Mouse (Mus musculus): ENCODE data around the gene Gosr2. TPM values are rescaled to one million over a fixed set of nuclear protein-coding genes. Genes with fewer than 3 reads are reported as not detected.

The Gosr2 gene
- polyA plus RNA-seq, 1 experiment from 2014 or later: 76.3 TPM

DNA sequence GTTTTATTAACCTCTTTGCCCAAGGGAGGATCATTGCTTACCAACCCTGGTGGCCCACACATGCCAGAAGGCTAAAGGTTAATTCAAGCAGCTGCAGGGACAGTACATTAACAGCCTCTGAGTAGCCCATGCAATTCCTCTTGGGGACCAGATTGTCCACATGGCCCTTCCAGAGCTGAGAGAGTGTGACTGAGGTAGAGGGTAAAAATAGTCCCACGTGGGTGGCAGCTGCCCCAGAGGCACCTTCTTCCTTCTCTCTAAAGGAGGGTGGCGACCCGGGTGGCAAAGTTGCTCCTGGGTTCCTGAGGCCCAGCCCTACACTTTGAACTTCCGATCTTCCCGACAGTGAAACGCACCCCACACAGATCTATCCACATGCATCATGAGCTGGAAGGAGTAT, 51.4 kb downstream of the Gosr2 start:
- no peaks in the 10 kb centered on the region for H3K9me3 ChIP-seq (ENCODE audit: control insufficient read depth, low read length)
- ATAC-seq (ENCODE audit: low read depth): no peak
- WGBS: 82% methylated on average over 6 of the region's 6 CpGs
- H3K36me3 ChIP-seq (ENCODE audit: control insufficient read depth, insufficient read depth, low read length): no peaks in the 10 kb centered on the region
- no peak overlapping the region for H3K4me3 ChIP-seq (ENCODE audit: low read depth, low read length)
- no peak overlapping the region for H3K4me2 ChIP-seq (ENCODE audit: low read depth, low read length)
- no peak overlapping the region for H3K27ac ChIP-seq (ENCODE audit: low read depth, low read length)
- peaks cover 38% of the 10 kb centered on the region for H3K27me3 ChIP-seq (ENCODE audit: control insufficient read depth, insufficient read depth, low read length)
- H3K4me1 ChIP-seq (ENCODE audit: control insufficient read depth, insufficient read depth, low read length): peaks cover 6% of the 10 kb centered on the region; the same call in 1 of the 2 replicates
- no peak overlapping the region for H3K9ac ChIP-seq (replicated peaks; ENCODE audit: low read depth, low read length)

DNA sequence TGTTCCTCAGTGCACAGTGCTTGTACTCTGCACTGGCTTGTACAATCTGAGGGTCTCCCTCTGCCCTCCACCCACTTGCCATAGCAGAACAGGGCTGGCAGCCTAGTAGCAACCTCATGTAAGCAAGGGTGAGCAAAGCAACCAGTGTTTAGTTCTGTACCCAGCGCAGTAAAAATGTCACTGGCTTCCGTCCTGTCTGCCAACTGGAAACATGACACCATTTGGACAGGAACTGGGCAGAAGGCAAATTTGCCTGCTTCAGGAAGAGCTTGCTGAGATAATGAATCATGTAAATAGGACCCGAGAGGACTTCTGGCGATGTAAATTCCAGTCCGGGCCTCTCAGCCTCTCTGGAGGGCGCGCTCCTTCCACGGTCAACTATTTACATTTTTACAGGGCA, 52.0 kb downstream of the Gosr2 start:
- Histone ChIP-seq H3K36me3 (ENCODE audit: control insufficient read depth, insufficient read depth, low read length) (no peaks in the 10 kb centered on the region), H3K27me3 (ENCODE audit: control insufficient read depth, insufficient read depth, low read length) (peaks cover 35% of the 10 kb centered on the region), H3K4me1 (ENCODE audit: control insufficient read depth, insufficient read depth, low read length) (peaks cover 6% of the 10 kb centered on the region; the same call in 1 of the 2 replicates), H3K4me2 (ENCODE audit: low read depth, low read length) (no peak overlapping the region), H3K9ac (replicated peaks; ENCODE audit: low read depth, low read length) (no peak overlapping the region), H3K4me3 (ENCODE audit: low read depth, low read length) (no peak overlapping the region), H3K27ac (ENCODE audit: low read depth, low read length) (no peak overlapping the region), H3K9me3 (ENCODE audit: control insufficient read depth, low read length) (no peaks in the 10 kb centered on the region)
- 59% methylated on average over 8 of the region's 8 CpGs for WGBS
- ATAC-seq (ENCODE audit: low read depth): no peak

DNA sequence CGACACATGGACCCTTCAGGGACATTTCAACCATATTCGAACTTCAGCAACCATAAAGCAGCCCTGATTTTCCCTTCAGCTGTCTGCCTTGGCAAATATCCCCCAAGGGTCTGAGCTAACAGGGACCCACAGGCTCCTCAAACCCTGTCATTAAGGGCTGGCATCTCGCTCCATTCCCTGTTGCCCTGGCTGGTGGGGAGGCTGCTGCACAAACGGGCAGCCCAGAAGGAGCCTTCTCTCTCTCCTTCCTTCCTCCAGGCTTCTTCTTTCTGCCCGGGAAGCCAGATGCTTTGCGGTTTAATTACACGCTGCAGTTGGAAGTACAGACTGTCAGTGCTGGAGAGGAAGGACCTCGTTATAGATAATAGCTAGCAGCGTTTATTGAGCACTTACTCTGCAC, 54.5 kb downstream of the Gosr2 start:
- Histone ChIP-seq H3K27me3 (ENCODE audit: control insufficient read depth, insufficient read depth, low read length) (peaks cover 13% of the 10 kb centered on the region), H3K27ac (ENCODE audit: low read depth, low read length) (no peak overlapping the region), H3K4me2 (ENCODE audit: low read depth, low read length) (no peak overlapping the region), H3K4me1 (ENCODE audit: control insufficient read depth, insufficient read depth, low read length) (no peaks in the 10 kb centered on the region), H3K9me3 (ENCODE audit: control insufficient read depth, low read length) (no peaks in the 10 kb centered on the region), H3K4me3 (ENCODE audit: low read depth, low read length) (no peak overlapping the region), H3K36me3 (ENCODE audit: control insufficient read depth, insufficient read depth, low read length) (no peaks in the 10 kb centered on the region), H3K9ac (replicated peaks; ENCODE audit: low read depth, low read length) (no peak overlapping the region)
- 64% methylated on average over 9 of the region's 9 CpGs for WGBS
- no peak for ATAC-seq (ENCODE audit: low read depth)

DNA sequence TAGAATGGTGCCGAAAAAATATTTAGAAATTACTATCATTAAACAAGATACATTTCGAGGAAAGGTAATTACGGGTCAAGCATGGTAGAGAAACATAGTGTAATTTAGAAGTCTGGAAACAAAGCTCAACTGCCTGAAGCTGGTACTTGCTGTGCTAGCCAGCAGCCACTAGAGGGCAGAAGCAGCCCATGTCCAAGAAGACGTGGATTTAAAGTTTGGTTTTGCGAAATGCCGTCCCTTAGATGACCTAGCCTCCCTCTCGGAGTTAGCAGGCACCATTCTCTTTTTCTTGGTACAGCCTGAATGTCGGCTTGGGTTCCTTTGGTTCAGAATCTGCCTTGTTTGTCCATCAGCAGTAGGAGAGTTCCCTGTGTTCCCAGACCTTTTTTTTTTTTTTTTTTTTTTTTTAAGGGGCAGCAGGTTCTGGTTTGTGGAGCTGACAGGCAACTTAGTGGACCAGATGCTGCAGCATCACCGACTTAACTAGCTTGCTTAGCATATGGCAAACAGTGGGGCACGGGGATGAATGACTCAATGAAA, 58.2 kb downstream of the Gosr2 start:
- no peak overlapping the region; the same call in 1 of the 2 replicates for H3K4me2 ChIP-seq (ENCODE audit: low read depth, low read length)
- H3K9ac ChIP-seq (replicated peaks; ENCODE audit: low read depth, low read length): no peak overlapping the region
- no peaks in the 10 kb centered on the region for H3K36me3 ChIP-seq (ENCODE audit: control insufficient read depth, insufficient read depth, low read length)
- no peaks in the 10 kb centered on the region for H3K27me3 ChIP-seq (ENCODE audit: control insufficient read depth, insufficient read depth, low read length)
- H3K9me3 ChIP-seq (ENCODE audit: control insufficient read depth, low read length): no peaks in the 10 kb centered on the region
- H3K4me3 ChIP-seq (ENCODE audit: low read depth, low read length): no peak overlapping the region
- no peak overlapping the region for H3K27ac ChIP-seq (ENCODE audit: low read depth, low read length)
- 5% methylated on average over 10 of the region's 10 CpGs for WGBS
- no peak for ATAC-seq (ENCODE audit: low read depth)
- H3K4me1 ChIP-seq (ENCODE audit: control insufficient read depth, insufficient read depth, low read length): no peaks in the 10 kb centered on the region

DNA sequence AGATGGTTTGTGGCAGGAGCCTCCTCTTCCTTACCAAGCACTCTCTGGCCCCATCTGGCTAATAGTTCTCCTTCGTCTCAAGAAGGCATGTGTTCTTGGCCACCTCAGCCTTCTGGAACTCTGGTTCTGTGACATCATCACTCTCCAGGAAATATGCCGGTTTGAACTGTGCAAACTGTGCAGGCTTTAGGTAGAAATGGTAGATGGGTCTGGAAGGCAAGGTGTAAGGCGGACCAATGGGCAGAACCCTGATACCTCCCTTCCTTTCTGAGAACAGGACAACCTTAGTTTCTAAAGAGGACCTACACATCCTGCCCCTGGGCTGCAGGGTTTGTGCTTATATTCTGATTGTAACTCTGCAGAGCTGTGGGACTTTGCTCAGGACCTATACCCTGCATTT, 58.9 kb downstream of the Gosr2 start, which contains the start of gene Lyzl6:
Gene Lyzl6, minus strand, starts transcription at position 101 of the 400 bp plus-strand sequence.
- no peak within 1 kb of the TSS; the same call in 1 of the 2 replicates for H3K4me2 ChIP-seq (ENCODE audit: low read depth, low read length)
- H3K27me3 ChIP-seq (ENCODE audit: control insufficient read depth, insufficient read depth, low read length): no peaks in the 10 kb centered on the region
- no peaks in the 10 kb centered on the region for H3K9me3 ChIP-seq (ENCODE audit: control insufficient read depth, low read length)
- WGBS: 81% methylated on average over 3 of the region's 3 CpGs
- ATAC-seq (ENCODE audit: low read depth): no peak
- H3K36me3 ChIP-seq (ENCODE audit: control insufficient read depth, insufficient read depth, low read length): no peaks in the 10 kb centered on the region
- no peak within 1 kb of the TSS for H3K4me3 ChIP-seq (ENCODE audit: low read depth, low read length)
- H3K4me1 ChIP-seq (ENCODE audit: control insufficient read depth, insufficient read depth, low read length): no peaks in the 10 kb centered on the region
- H3K27ac ChIP-seq (ENCODE audit: low read depth, low read length): no peak within 1 kb of the TSS
- H3K9ac ChIP-seq (replicated peaks; ENCODE audit: low read depth, low read length): no peak within 1 kb of the TSS

DNA sequence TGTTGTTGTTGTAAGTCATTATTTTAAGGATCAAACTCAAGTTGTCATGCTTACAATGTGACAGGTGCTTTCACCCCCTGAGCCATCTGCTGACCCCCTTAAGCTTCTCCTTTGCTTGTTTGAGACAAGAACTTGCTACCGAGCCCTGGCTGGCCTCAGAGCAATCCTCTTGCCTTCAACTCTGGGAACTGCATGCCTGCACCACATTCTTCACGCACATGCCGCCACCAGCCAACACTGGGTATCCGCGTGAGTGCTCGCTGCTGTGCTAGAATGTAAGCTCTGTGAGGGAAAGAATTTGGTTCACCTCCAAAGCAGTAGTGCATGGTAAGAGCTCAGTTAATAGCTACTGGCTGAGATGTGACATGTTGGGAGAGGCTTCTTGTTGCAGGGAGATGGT, 61.4 kb downstream of the Gosr2 start:
- H3K27me3 ChIP-seq (ENCODE audit: control insufficient read depth, insufficient read depth, low read length): no peaks in the 10 kb centered on the region
- H3K4me2 ChIP-seq (ENCODE audit: low read depth, low read length): no peak overlapping the region
- no peak overlapping the region for H3K4me3 ChIP-seq (ENCODE audit: low read depth, low read length)
- no peaks in the 10 kb centered on the region for H3K36me3 ChIP-seq (ENCODE audit: control insufficient read depth, insufficient read depth, low read length)
- no peak for ATAC-seq (ENCODE audit: low read depth)
- H3K9ac ChIP-seq (replicated peaks; ENCODE audit: low read depth, low read length): no peak overlapping the region
- H3K27ac ChIP-seq (ENCODE audit: low read depth, low read length): no peak overlapping the region
- no peaks in the 10 kb centered on the region for H3K4me1 ChIP-seq (ENCODE audit: control insufficient read depth, insufficient read depth, low read length)
- 81% methylated on average over 6 of the region's 6 CpGs for whole genome bisulfite sequencing
- no peaks in the 10 kb centered on the region for H3K9me3 ChIP-seq (ENCODE audit: control insufficient read depth, low read length)

DNA sequence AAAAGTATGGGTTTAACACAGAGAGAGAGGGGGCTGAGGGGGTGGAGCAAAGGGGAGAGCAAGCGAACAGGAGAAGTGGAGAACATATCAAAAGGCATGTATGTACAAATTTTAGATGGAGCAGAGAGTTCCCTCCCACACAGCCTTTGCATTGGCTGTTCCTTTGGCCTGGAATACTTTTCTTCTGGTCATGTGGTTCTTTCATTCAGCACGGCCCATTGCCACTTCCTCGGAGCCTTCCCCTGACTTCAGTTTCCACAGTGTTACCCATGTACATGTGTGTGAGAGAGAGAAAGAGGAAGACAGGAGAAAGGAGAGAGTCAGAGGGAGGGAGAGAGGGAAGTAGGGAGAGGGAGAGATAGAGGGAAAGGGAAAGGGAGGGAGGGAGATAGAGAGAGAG, 62.2 kb downstream of the Gosr2 start:
- H3K36me3 ChIP-seq (ENCODE audit: control insufficient read depth, insufficient read depth, low read length): no peaks in the 10 kb centered on the region
- no peaks in the 10 kb centered on the region for H3K9me3 ChIP-seq (ENCODE audit: control insufficient read depth, low read length)
- H3K9ac ChIP-seq (replicated peaks; ENCODE audit: low read depth, low read length): no peak overlapping the region
- no peak overlapping the region for H3K27ac ChIP-seq (ENCODE audit: low read depth, low read length)
- no peak overlapping the region for H3K4me2 ChIP-seq (ENCODE audit: low read depth, low read length)
- no peak for ATAC-seq (ENCODE audit: low read depth)
- H3K4me1 ChIP-seq (ENCODE audit: control insufficient read depth, insufficient read depth, low read length): no peaks in the 10 kb centered on the region
- H3K27me3 ChIP-seq (ENCODE audit: control insufficient read depth, insufficient read depth, low read length): no peaks in the 10 kb centered on the region
- H3K4me3 ChIP-seq (ENCODE audit: low read depth, low read length): no peak overlapping the region
- WGBS: 90% methylated on average over 3 of the region's 3 CpGs

DNA sequence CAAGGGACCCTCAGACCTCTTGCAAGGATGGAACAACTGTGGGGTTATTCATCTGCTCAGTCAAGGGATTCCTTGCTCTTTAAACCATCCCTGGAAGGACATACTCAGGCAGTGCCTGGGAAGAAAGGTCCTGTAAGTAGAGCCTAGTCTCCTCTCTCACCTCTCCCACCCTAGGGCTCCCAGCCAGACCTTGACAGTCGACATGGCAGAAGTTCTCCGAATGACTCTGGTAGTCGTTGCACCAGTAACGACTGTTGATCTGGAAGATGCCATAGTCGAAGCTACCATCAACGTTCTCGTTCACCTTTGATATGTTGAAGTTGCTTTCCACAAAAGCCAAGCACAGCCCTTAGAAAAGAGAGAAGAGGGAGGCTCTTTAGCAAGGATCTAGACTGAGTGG, 62.9 kb downstream of the Gosr2 start:
- no peak for ATAC-seq (ENCODE audit: low read depth)
- Histone ChIP-seq H3K9me3 (ENCODE audit: control insufficient read depth, low read length) (no peaks in the 10 kb centered on the region), H3K36me3 (ENCODE audit: control insufficient read depth, insufficient read depth, low read length) (no peaks in the 10 kb centered on the region), H3K4me2 (ENCODE audit: low read depth, low read length) (no peak overlapping the region), H3K4me1 (ENCODE audit: control insufficient read depth, insufficient read depth, low read length) (no peaks in the 10 kb centered on the region), H3K27me3 (ENCODE audit: control insufficient read depth, insufficient read depth, low read length) (no peaks in the 10 kb centered on the region), H3K4me3 (ENCODE audit: low read depth, low read length) (no peak overlapping the region), H3K9ac (replicated peaks; ENCODE audit: low read depth, low read length) (no peak overlapping the region), H3K27ac (ENCODE audit: low read depth, low read length) (no peak overlapping the region)
- WGBS: 84% methylated on average over 7 of the region's 7 CpGs

DNA sequence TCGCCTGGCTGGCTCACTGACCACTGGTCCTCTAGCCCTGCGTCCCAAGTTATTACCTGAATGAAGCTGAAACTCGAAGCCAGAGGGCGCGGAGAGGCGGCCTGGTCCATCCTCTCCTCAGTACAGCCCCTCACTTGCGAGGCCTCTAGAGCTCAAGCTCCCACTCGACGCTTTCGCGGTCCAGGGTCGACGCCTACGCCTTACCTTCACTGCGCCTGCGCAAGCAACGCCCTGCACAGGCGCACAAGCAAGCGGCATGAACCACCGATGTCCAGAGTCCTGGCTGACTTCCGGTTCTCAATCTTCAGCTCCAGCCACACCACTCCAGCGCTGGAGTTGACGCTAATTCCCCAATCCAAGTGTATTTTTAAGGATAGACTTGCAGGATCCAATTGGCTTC, 70.2 kb downstream of the Gosr2 start:
- H3K27me3 ChIP-seq (ENCODE audit: control insufficient read depth, insufficient read depth, low read length): no peaks in the 10 kb centered on the region
- no peaks in the 10 kb centered on the region for H3K36me3 ChIP-seq (ENCODE audit: control insufficient read depth, insufficient read depth, low read length)
- no peak overlapping the region for H3K9ac ChIP-seq (replicated peaks; ENCODE audit: low read depth, low read length)
- H3K27ac ChIP-seq (ENCODE audit: low read depth, low read length): no peak overlapping the region
- H3K4me1 ChIP-seq (ENCODE audit: control insufficient read depth, insufficient read depth, low read length): no peaks in the 10 kb centered on the region
- ATAC-seq (ENCODE audit: low read depth): no peak
- H3K4me3 ChIP-seq (ENCODE audit: low read depth, low read length): no peak overlapping the region
- H3K9me3 ChIP-seq (ENCODE audit: control insufficient read depth, low read length): no peaks in the 10 kb centered on the region
- 83% methylated on average over 23 of the region's 23 CpGs for WGBS
- H3K4me2 ChIP-seq (ENCODE audit: low read depth, low read length): no peak overlapping the region

Data from neural tube, embryonic 14.5 days (tissue).